Mouse (Mus musculus): ENCODE measurements at regions not wholly inside any gene's neighbourhood (a gene's known extent, or its start where the extent isn't known, plus 50 kb on each side); places are given as distances from the start of the nearest gene placed in this dataset.

GRCm38 (mm10) chr6:127318746-127319582 lies 127.7 kb upstream of the Parp11 start:
- peaks cover 23% of the 10 kb centered on the region; the same call in 1 of the 2 replicates for H3K27me3 ChIP-seq (replicated peaks)
- no peak overlapping the region for H3K9ac ChIP-seq
- no peaks in the 10 kb centered on the region for H3K36me3 ChIP-seq
- H3K4me3 ChIP-seq = no peak overlapping the region
- ATAC-seq (ENCODE audit: insufficient number of reproducible peaks, low FRiP score) = peak; percentile 52; the same call in 1 of the 2 replicates
- no peak overlapping the region for H3K27ac ChIP-seq (ENCODE audit: poor library complexity, severe bottlenecking)
- H3K9me3 ChIP-seq (replicated peaks) = no peaks in the 10 kb centered on the region
- H3K4me1 ChIP-seq (replicated peaks) = peaks cover 11% of the 10 kb centered on the region
- 72% methylated on average over 8 of the region's 8 CpGs for WGBS
- H3K4me2 ChIP-seq = no peak overlapping the region

GRCm38 (mm10) chr6:127320600-127320999 lies 126.0 kb upstream of the Parp11 start:
- peak; percentile 15; the same call in 1 of the 2 replicates for ATAC-seq (ENCODE audit: insufficient number of reproducible peaks, low FRiP score)
- no peak overlapping the region for H3K9ac ChIP-seq
- 0 out of 2 replicates have a peak, but pooled peaks cover 11% of the 10 kb centered on the region for H3K27me3 ChIP-seq (replicated peaks)
- no peak overlapping the region for H3K4me3 ChIP-seq
- no peaks in the 10 kb centered on the region for H3K9me3 ChIP-seq (replicated peaks)
- H3K4me1 ChIP-seq (replicated peaks) = peaks cover 18% of the 10 kb centered on the region
- 74% methylated on average over 4 of the region's 4 CpGs for WGBS
- peak overlapping the region; percentile 58; the same call in 1 of the 2 replicates for H3K27ac ChIP-seq (ENCODE audit: poor library complexity, severe bottlenecking)
- no peak overlapping the region for H3K4me2 ChIP-seq
- H3K36me3 ChIP-seq = no peaks in the 10 kb centered on the region

GRCm38 (mm10) chr6:127321031-127321430 lies 125.6 kb upstream of the Parp11 start:
- Histone ChIP-seq H3K4me1 (replicated peaks) (peaks cover 23% of the 10 kb centered on the region), H3K27ac (ENCODE audit: poor library complexity, severe bottlenecking) (peak overlapping the region; percentile 58; the same call in 1 of the 2 replicates), H3K4me3 (no peak overlapping the region), H3K4me2 (no peak overlapping the region), H3K36me3 (no peaks in the 10 kb centered on the region), H3K27me3 (replicated peaks) (0 out of 2 replicates have a peak, but pooled peaks cover 7% of the 10 kb centered on the region), H3K9me3 (replicated peaks) (no peaks in the 10 kb centered on the region), H3K9ac (no peak overlapping the region)
- WGBS = 49% methylated on average over 3 of the region's 3 CpGs
- peak; percentile 84 for ATAC-seq (ENCODE audit: insufficient number of reproducible peaks, low FRiP score)

- Histone ChIP-seq H3K9ac (no peak overlapping the region), H3K27ac (ENCODE audit: poor library complexity, severe bottlenecking) (0 out of 2 replicates have a peak overlapping the region, but pooled peaks have one; percentile 51), H3K4me1 (replicated peaks) (peaks cover 34% of the 10 kb centered on the region), H3K4me3 (no peak overlapping the region), H3K27me3 (replicated peaks) (no peaks in the 10 kb centered on the region), H3K9me3 (replicated peaks) (no peaks in the 10 kb centered on the region), H3K36me3 (no peaks in the 10 kb centered on the region), H3K4me2 (no peak overlapping the region)
- peak; percentile 43 for ATAC-seq (ENCODE audit: insufficient number of reproducible peaks, low FRiP score)
- WGBS = 26% methylated on average over 7 of the region's 7 CpGs
Measured at GRCm38 (mm10) chr6:127322398-127322797, 124.2 kb upstream of the Parp11 start.

GRCm38 (mm10) chr6:127324984-127325383 lies 121.7 kb upstream of the Parp11 start:
- Histone ChIP-seq H3K4me1 (replicated peaks) (peaks cover 42% of the 10 kb centered on the region), H3K36me3 (no peaks in the 10 kb centered on the region), H3K27ac (ENCODE audit: poor library complexity, severe bottlenecking) (no peak overlapping the region), H3K9ac (no peak overlapping the region), H3K9me3 (replicated peaks) (no peaks in the 10 kb centered on the region), H3K4me3 (no peak overlapping the region), H3K27me3 (replicated peaks) (no peaks in the 10 kb centered on the region), H3K4me2 (no peak overlapping the region)
- ATAC-seq (ENCODE audit: insufficient number of reproducible peaks, low FRiP score) = no peak
- 33% methylated on average over 5 of the region's 5 CpGs for WGBS

- WGBS = 73% methylated on average over 7 of the region's 7 CpGs
- Histone ChIP-seq H3K4me3 (no peak overlapping the region), H3K4me2 (no peak overlapping the region), H3K27me3 (replicated peaks) (no peaks in the 10 kb centered on the region), H3K36me3 (no peaks in the 10 kb centered on the region), H3K9ac (no peak overlapping the region), H3K4me1 (replicated peaks) (peaks cover 48% of the 10 kb centered on the region), H3K9me3 (replicated peaks) (no peaks in the 10 kb centered on the region), H3K27ac (ENCODE audit: poor library complexity, severe bottlenecking) (no peak overlapping the region)
- ATAC-seq (ENCODE audit: insufficient number of reproducible peaks, low FRiP score) = no peak
Measured at GRCm38 (mm10) chr6:127325596-127326332, 120.9 kb upstream of the Parp11 start.

- Histone ChIP-seq H3K4me1 (replicated peaks) (peaks cover 53% of the 10 kb centered on the region), H3K9me3 (replicated peaks) (no peaks in the 10 kb centered on the region), H3K9ac (no peak overlapping the region), H3K4me2 (no peak overlapping the region), H3K27me3 (replicated peaks) (no peaks in the 10 kb centered on the region), H3K4me3 (no peak overlapping the region), H3K27ac (ENCODE audit: poor library complexity, severe bottlenecking) (no peak overlapping the region), H3K36me3 (no peaks in the 10 kb centered on the region)
- no peak for ATAC-seq (ENCODE audit: insufficient number of reproducible peaks, low FRiP score)
- 53% methylated on average over 6 of the region's 6 CpGs for WGBS
Measured at GRCm38 (mm10) chr6:127326333-127326729, 120.3 kb upstream of the Parp11 start.

- Histone ChIP-seq H3K27ac (ENCODE audit: poor library complexity, severe bottlenecking) (peak overlapping the region; percentile 96), H3K4me1 (replicated peaks) (peaks cover 61% of the 10 kb centered on the region)
- ATAC-seq (ENCODE audit: insufficient number of reproducible peaks, low FRiP score) = peak; percentile 15
Measured at GRCm38 (mm10) chr6:127329191-127330014, 117.2 kb upstream of the Parp11 start.

GRCm38 (mm10) chr6:127330015-127330705 lies 116.5 kb upstream of the Parp11 start:
- peaks cover 58% of the 10 kb centered on the region for H3K4me1 ChIP-seq (replicated peaks)
- H3K4me2 ChIP-seq = peak overlapping the region; percentile 82
- peak overlapping the region; percentile 83 for H3K9ac ChIP-seq
- peak overlapping the region; percentile 53 for H3K4me3 ChIP-seq
- peak overlapping the region; percentile 96 for H3K27ac ChIP-seq (ENCODE audit: poor library complexity, severe bottlenecking)
- no peaks in the 10 kb centered on the region for H3K27me3 ChIP-seq (replicated peaks)
- peak; percentile 93 for ATAC-seq (ENCODE audit: insufficient number of reproducible peaks, low FRiP score)
- H3K9me3 ChIP-seq (replicated peaks) = no peaks in the 10 kb centered on the region
- WGBS = under 1% methylated on average over 46 of the region's 46 CpGs
- no peaks in the 10 kb centered on the region for H3K36me3 ChIP-seq

More at GRCm38 (mm10) chr6:127329191-127330014, 117.2 kb upstream of the Parp11 start:
- 52% methylated on average over 20 of the region's 20 CpGs for WGBS
- H3K36me3 ChIP-seq = no peaks in the 10 kb centered on the region
- H3K9me3 ChIP-seq (replicated peaks) = no peaks in the 10 kb centered on the region
- peak overlapping the region; percentile 70 for H3K9ac ChIP-seq
- peak overlapping the region; percentile 53 for H3K4me3 ChIP-seq
- H3K27me3 ChIP-seq (replicated peaks) = no peaks in the 10 kb centered on the region
- peak overlapping the region; percentile 82 for H3K4me2 ChIP-seq

GRCm38 (mm10) chr6:127331091-127331490 lies 115.5 kb upstream of the Parp11 start:
- H3K9me3 ChIP-seq (replicated peaks) = no peaks in the 10 kb centered on the region
- no peaks in the 10 kb centered on the region for H3K27me3 ChIP-seq (replicated peaks)
- no peak overlapping the region for H3K4me3 ChIP-seq
- peak overlapping the region; percentile 96 for H3K27ac ChIP-seq (ENCODE audit: poor library complexity, severe bottlenecking)
- WGBS = 25% methylated on average over 5 of the region's 5 CpGs
- H3K4me2 ChIP-seq = 0 out of 2 replicates have a peak overlapping the region, but pooled peaks have one; percentile 82
- ATAC-seq (ENCODE audit: insufficient number of reproducible peaks, low FRiP score) = no peak
- no peak overlapping the region for H3K9ac ChIP-seq
- H3K36me3 ChIP-seq = no peaks in the 10 kb centered on the region
- H3K4me1 ChIP-seq (replicated peaks) = peaks cover 56% of the 10 kb centered on the region

Data from heart, embryonic 12.5 days (tissue).